Mouse (Mus musculus) thymus, adult 2 months (tissue): ENCODE measurements around the gene Hcn1. TPM values are rescaled to one million over a fixed set of nuclear protein-coding genes. Genes with fewer than 3 reads are reported as not detected.
"Not testable (repeated sequence)": the region's sequence is repeated elsewhere in the genome, so short reads cannot be mapped to it uniquely, and the experiment has no call there.

ENCODE experiments used
- DNase-seq: peaks from one replicate; pipeline ENCODE4 v3.0.0; 2021
- H3K27ac ChIP-seq: fragments of 200-500 bp; 2 replicates; pipeline ENCODE4 v1.5.1; 2012; ENCODE audit warnings: low read length, control low read depth; ENCODE audit not compliant: control insufficient read depth, insufficient read depth
- H3K27me3 ChIP-seq: fragments of 200-500 bp; 2 replicates; pipeline ENCODE4 v1.6.1; 2012; ENCODE audit warnings: mild to moderate bottlenecking, low read length, moderate library complexity, mixed read lengths; ENCODE audit not compliant: control insufficient read depth, insufficient read depth
- H3K36me3 ChIP-seq: fragments of 200-500 bp; 2 replicates; pipeline ENCODE4 v1.6.1; 2012; ENCODE audit warnings: mild to moderate bottlenecking, low read length, moderate library complexity; ENCODE audit not compliant: control insufficient read depth, insufficient read depth
- H3K4me1 ChIP-seq: fragments of 200-500 bp; replicated peaks from 2 replicates; pipeline ENCODE4 v1.6.1; 2012; ENCODE audit warnings: low read length; ENCODE audit not compliant: control insufficient read depth, insufficient read depth
- H3K4me3 ChIP-seq: fragments of 200-500 bp; 2 replicates; pipeline ENCODE4 v1.5.1; 2012; ENCODE audit warnings: mild to moderate bottlenecking, low read length, control low read depth, moderate library complexity; ENCODE audit not compliant: control insufficient read depth, insufficient read depth
- CTCF ChIP-seq: fragments of 200-500 bp; IDR thresholded peaks from 2 replicates; pipeline ENCODE4 v1.5.1; 2012; ENCODE audit warnings: mild to moderate bottlenecking, control low read depth, low read length, moderate library complexity, borderline replicate concordance; ENCODE audit not compliant: control insufficient read depth, poor library complexity, insufficient read depth; ENCODE audit errors: extremely low read depth
- POLR2A ChIP-seq: fragments of 200-500 bp; IDR thresholded peaks from 2 replicates; pipeline ENCODE4 v1.6.1; 2012; ENCODE audit warnings: mild to moderate bottlenecking, low read length, control low read depth, moderate library complexity; ENCODE audit not compliant: control insufficient read depth, poor library complexity, insufficient read depth; ENCODE audit errors: extremely low read depth
- WGBS: fragments of 180-500 bp; shearing (Covaris S2); methylation state at CpG from one replicate; pipeline ENCODE4 v1.1.7; 2018; 5-methylcytosine and 5-hydroxymethylcytosine counted together
- polyA plus RNA-seq: library from polyadenylated mRNA; depleted of rRNA; stranded (reverse); fragments of >200 nt; gene quantifications from 2 replicates; pipeline ENCODE4 v1.2.3, GENCODE M21; 2012

The Hcn1 gene
- polyA plus RNA-seq, 1 experiment, result 0.09 TPM

DNA sequence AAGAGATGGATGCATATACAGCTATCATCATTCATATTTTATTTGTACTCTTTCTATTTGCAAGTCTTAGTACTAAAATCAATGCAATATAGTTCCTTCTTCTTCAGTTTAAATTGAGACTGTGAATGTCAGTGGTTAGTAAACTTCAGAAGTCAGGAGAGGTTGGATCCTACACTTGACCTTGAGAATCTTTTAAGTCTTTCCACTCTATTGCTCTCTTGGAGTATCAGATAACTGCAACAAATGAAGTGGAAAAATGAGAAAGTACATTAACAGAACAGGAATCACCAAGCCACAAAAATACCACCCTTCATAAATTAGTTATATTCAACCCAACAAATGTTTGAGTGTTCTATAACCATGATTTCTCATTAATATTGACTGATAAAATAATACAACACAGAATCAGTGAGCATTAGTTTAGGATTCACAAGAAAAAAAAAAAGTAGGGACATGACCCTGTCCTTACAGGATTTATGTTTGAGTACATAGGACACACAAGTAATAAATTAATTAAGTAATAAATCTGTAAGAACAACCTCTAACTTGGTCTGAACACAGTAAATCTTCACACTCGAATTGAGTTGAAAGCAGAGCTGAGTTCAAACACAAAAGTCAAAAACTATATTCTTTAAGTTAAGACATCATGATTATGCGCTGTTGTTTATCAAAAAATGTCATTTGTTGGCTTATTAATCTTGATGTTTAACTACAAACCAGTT, 397.8 kb downstream of the Hcn1 start:
- no peak for DNase-seq
- WGBS, result 87% methylated on average over 2 of the region's 2 CpGs
- TF ChIP-seq POLR2A (no peak), CTCF (no peak)
- Histone ChIP-seq H3K27me3 (no peaks in the 10 kb centered on the region), H3K4me1 (no peaks in the 10 kb centered on the region), H3K27ac (no peak overlapping the region), H3K36me3 (no peaks in the 10 kb centered on the region), H3K4me3 (no peak overlapping the region)

DNA sequence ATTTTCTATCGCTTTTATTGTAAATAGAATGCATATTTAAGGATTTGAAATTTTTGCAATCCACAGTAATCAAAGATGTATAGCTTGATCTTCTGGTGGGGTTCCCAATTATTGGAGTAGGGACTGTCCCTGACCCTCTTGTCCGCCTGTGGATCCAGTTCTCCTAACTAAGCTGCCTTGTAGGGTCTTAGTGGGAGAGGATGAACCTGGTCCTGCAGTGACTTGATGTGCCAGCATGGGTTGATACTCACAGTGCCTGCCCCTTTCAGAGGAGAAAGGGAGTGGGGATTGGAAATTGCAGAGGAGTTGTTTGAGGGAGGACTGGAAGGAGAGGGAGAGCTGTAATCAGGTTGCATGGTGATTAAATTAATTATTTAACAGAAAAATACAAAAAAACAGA, 398.4 kb downstream of the Hcn1 start:
- Histone ChIP-seq H3K36me3 (no peaks in the 10 kb centered on the region), H3K27me3 (no peaks in the 10 kb centered on the region), H3K4me3 (no peak overlapping the region), H3K27ac (no peak overlapping the region), H3K4me1 (no peaks in the 10 kb centered on the region)
- DNase-seq, result no peak
- TF ChIP-seq CTCF (no peak), POLR2A (no peak)
- WGBS, result 87% methylated on average over 2 of the region's 2 CpGs

DNA sequence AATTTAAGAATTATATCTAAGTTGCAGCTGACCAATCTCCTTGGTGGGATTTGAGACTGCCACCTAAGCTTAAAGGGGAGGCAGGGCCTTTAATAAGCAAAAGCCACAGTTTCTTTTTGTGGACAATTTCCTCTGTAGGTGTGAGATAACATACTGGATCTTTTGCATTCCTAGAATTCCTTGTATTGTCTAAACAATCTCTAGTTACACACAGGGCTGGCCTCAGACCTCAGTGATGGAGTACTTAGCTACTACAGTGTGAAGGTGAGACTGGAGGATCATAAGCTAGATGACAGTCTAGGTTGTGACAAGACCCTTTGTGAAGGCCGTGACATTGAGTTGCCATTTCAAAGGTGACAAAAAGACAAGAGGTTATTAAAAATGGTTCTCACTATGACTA, 419.1 kb downstream of the Hcn1 start:
- H3K27ac ChIP-seq, result no peak overlapping the region
- WGBS, result 91% methylated on average over 1 of the region's 1 CpGs
- no peaks in the 10 kb centered on the region for H3K4me1 ChIP-seq
- TF ChIP-seq POLR2A (no peak), CTCF (no peak)
- no peak for DNase-seq
- H3K27me3 ChIP-seq, result no peaks in the 10 kb centered on the region
- H3K36me3 ChIP-seq, result no peaks in the 10 kb centered on the region
- H3K4me3 ChIP-seq, result no peak overlapping the region

DNA sequence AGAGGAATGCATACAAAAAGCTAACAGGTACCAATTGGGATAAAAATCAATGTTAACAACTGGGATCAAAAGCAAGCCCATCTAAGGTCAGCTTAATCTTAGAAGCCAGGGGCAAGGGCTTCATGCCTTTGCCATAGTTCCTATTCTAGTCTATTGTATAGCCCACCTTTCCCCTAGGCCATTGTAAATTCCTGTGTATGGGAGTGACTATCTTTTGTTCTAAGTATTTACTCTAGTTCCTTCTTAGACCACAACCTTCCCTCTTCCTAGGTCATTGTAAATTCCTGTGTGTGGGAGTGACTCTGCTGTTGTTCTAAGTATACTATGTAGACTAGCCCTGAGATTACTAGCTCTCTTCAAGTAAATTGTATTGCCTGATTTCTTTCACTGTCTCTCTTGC, 420.8 kb downstream of the Hcn1 start:
- DNase-seq, H3K4me3 ChIP-seq, H3K4me1 ChIP-seq, H3K36me3 ChIP-seq, H3K27ac ChIP-seq, H3K27me3 ChIP-seq: not testable (repeated sequence)

DNA sequence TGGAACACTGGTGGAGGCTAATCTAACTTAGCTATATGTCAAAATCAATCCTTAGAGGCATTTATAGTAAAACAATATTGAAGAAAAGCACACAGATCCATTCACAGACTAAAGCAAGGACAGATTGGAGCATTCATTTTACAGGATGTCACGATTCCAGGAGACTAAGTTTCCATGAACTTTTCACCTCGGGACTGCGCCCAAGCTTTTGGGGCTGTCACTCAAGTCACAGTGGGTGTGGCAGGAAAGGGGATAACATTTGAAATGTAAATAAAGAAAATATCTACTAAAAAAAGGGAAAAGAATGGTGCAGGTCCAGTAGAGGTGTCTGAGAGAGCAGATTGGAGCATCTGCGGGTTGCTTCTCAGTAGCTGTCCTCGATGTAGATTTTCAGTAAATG, 421.3 kb downstream of the Hcn1 start:
- no peak for DNase-seq
- no peaks in the 10 kb centered on the region for H3K36me3 ChIP-seq
- H3K27ac ChIP-seq, result no peak overlapping the region
- no peak for TF ChIP-seq POLR2A
- no peak for TF ChIP-seq CTCF
- H3K4me3 ChIP-seq, result no peak overlapping the region
- H3K27me3 ChIP-seq, result no peaks in the 10 kb centered on the region
- H3K4me1 ChIP-seq, result no peaks in the 10 kb centered on the region
- 90% methylated on average over 5 of the region's 5 CpGs for WGBS

DNA sequence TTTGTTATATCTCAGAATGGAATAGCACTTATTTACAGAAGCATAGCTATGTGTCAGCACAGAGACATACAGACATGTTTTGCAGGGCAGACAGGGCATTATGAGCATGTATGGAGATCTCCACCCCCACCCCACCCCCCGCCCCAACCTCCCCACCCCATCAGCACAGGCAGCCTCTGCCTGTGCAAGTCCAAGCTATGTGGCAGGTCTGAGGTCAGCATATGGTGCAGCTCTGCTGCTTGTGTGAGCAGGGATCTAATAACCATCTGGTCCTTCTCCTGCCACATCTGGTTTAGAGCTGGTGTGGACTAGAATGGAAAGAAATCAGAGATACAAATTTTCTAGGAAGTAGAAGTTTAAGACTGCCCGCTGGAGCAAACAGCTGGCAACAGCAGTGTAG, 424.4 kb downstream of the Hcn1 start:
- no peak for DNase-seq
- no peaks in the 10 kb centered on the region for H3K4me1 ChIP-seq
- H3K36me3 ChIP-seq, result no peaks in the 10 kb centered on the region
- WGBS, result 91% methylated on average over 2 of the region's 2 CpGs
- no peak for TF ChIP-seq POLR2A
- no peaks in the 10 kb centered on the region for H3K27me3 ChIP-seq
- no peak overlapping the region for H3K4me3 ChIP-seq
- no peak overlapping the region for H3K27ac ChIP-seq

DNA sequence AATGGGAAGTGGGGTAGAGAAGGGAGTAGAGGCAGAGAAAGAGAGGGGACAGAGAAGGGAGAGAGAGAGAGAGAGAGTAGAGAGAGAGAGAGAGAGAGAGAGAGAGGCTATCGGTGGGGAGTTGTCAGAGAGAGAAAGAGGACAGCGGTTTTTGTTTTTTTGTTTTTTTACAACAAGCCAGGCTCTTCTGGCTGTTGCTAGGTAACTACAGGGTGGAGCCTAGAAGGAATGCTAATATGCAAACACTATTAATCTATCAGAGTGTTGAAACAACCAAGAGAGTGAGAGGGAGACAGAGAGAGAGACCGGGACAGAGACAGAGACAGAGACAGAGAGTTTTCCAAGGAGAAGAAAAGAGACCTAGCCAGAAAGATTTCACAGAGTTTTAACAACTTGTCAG, 425.7 kb downstream of the Hcn1 start:
- no peak for TF ChIP-seq CTCF
- TF ChIP-seq POLR2A, result no peak
- Histone ChIP-seq H3K27ac (no peak overlapping the region), H3K27me3 (no peaks in the 10 kb centered on the region), H3K36me3 (no peaks in the 10 kb centered on the region), H3K4me3 (no peak overlapping the region), H3K4me1 (no peaks in the 10 kb centered on the region)
- 87% methylated on average over 3 of the region's 3 CpGs for WGBS
- DNase-seq, result no peak
